Mouse (Mus musculus): ENCODE results near the gene Tmem223.

DNA sequence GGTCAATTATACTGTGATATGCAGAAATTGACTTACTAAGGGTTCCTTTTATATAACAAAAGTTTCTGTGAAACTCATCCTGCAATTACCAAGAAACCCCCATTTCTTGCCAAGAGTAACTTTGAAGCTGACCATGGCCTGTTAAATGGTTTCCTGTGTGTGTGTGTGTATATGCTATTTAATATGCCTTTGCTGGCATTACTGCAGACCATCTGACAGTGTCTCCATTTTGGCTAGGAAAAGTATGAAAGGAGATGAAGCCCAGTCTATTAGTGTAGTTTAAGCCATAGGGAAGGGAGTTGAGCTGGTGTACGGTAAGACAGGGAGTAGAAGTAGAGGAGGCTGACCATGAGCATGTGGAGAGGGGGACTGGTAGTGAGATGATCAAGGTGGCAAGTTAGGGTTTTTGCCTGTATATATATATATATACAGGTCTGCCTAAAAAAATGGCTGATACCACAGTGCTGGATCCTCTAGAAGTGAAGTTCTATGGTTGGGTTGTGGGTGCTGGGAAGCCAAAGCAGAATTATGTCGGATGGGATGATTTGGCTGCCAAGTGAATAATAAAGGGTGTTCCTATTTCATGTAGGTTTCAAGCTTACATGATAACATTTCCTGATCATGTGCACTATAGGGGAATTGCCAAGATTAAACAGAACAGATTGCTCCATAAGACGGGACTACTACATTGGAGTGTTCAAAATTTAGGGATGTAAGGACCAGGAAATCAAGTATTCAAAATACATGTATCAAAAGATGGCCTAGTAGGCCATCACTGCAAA lies 44.0 kb upstream of the Tmem223 start:
- TF ChIP-seq EP300 (IDR thresholded peaks at IDR 0.05) (no peak), CTCF (IDR thresholded peaks at IDR 0.05) (no peak)

All from lung, postnatal 0 days (tissue).